ENCODE assay signal across 12 mouse cellular contexts in the genomic region with DNA sequence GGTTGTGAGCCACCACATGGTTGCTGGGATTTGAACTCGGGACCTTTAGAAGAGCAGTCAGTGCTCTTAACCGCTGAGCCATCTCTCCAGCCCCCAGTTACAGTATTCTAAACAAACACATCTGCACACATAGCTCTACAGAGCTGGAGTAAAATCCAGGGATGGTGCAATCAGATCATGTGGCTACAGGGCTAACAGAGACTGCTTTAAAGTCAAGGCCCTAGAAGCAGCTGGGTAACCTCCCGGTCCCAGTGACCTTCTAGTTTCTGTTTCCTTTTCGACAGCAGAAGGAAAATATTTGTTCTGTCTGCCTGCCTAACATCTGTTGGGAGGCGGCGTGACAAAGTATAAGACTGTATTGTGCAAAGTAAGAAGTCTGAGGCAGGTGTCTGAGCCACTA. TPM values are rescaled to one million over a fixed set of nuclear protein-coding genes. Genes with fewer than 3 reads are reported as not detected.
DNase-seq lines count a peak whose midpoint lies in the region; ATAC-seq and TF ChIP-seq lines count a peak whose summit lies in the region.
"Had no signal": no experiment of that assay in that cellular context is flagged by ENCODE, and none has a peak within 500 bp of the region (broad histone marks: within the 10 kb centered on the region; RNA-seq: fewer than 3 reads in every experiment).

No protein-coding gene starts in this region.

- H3K4me2 ChIP-seq in liver, embryonic 16.5 days (ENCODE audit: low read depth, low read length): no peak overlapping the region
- no peak overlapping the region for H3K4me2 ChIP-seq in forebrain, embryonic 15.5 days (replicated peaks)
- H3K4me2 ChIP-seq: embryonic facial prominence, embryonic 12.5 days had no signal

- intact Hi-C loops in left cerebral cortex, postnatal 14 days (cut with DNase I): no loop called here

- no peaks in the 10 kb centered on the region for H3K9me3 ChIP-seq in MEL (replicated peaks; ENCODE audit: insufficient read depth, low read length)
- no peaks in the 10 kb centered on the region for H3K9me3 ChIP-seq in liver, embryonic 16.5 days (replicated peaks; ENCODE audit: control insufficient read depth, low read length)
- H3K9me3 ChIP-seq in forebrain, embryonic 15.5 days: no peaks in the 10 kb centered on the region
- H3K9me3 ChIP-seq: embryonic facial prominence, embryonic 12.5 days had no signal

- H3K4me1 ChIP-seq in MEL (ENCODE audit: control insufficient read depth in 1 of 2, insufficient read depth in 2 of 2, low read length in 2 of 2): peaks cover 13 to 19% of the 10 kb centered on the region in 2 experiments
- H3K4me1 ChIP-seq in bone marrow macrophage, adult 2 months (ENCODE audit: control insufficient read depth, insufficient read depth, low read length): peaks cover 23% of the 10 kb centered on the region
- peaks cover 37% of the 10 kb centered on the region for H3K4me1 ChIP-seq in liver, embryonic 16.5 days (ENCODE audit: control insufficient read depth, low read depth, low read length)
- H3K4me1 ChIP-seq in forebrain, embryonic 15.5 days: no peaks in the 10 kb centered on the region
- H3K4me1 ChIP-seq: embryonic facial prominence, embryonic 12.5 days had no signal

- WGBS in liver, embryonic 16.5 days (ENCODE audit: insufficient replicate concordance): 79% methylated on average over 6 of the region's 6 CpGs
- 89% methylated on average over 6 of the region's 6 CpGs for WGBS in forebrain, embryonic 15.5 days

- no peak overlapping the region for H3K27ac ChIP-seq in MEL (ENCODE audit: control insufficient read depth, low read depth, low read length)
- H3K27ac ChIP-seq in bone marrow macrophage, adult 2 months (ENCODE audit: insufficient read depth, low read depth, low read length): peak overlapping the region; percentile 35; the same call in 1 of the 2 replicates
- H3K27ac ChIP-seq in liver, embryonic 16.5 days (ENCODE audit: low read length): peak overlapping the region; percentile 22
- H3K27ac ChIP-seq in forebrain, embryonic 15.5 days (replicated peaks): no peak overlapping the region
- H3K27ac ChIP-seq: embryonic facial prominence, embryonic 12.5 days; liver, embryonic 14.5 days had no signal

- H3K79me2 ChIP-seq in MEL (ENCODE audit: control insufficient read depth, insufficient read depth, low read length, poor library complexity): peaks cover 15% of the 10 kb centered on the region

- no peaks in the 10 kb centered on the region for H3K27me3 ChIP-seq in MEL (ENCODE audit: control insufficient read depth in 1 of 2, insufficient read depth in 2 of 2, low read length in 2 of 2)
- no peaks in the 10 kb centered on the region for H3K27me3 ChIP-seq in liver, embryonic 16.5 days (ENCODE audit: control insufficient read depth, insufficient read depth, low read depth, low read length)
- H3K27me3 ChIP-seq in forebrain, embryonic 15.5 days: no peaks in the 10 kb centered on the region
- H3K27me3 ChIP-seq: embryonic facial prominence, embryonic 12.5 days had no signal

- TF ChIP-seq POLR2A in MEL (IDR thresholded peaks at IDR 0.05; ENCODE audit: control insufficient read depth in 1 of 2, insufficient read depth in 1 of 2, low read depth in 1 of 2, low read length in 2 of 2, poor library complexity in 1 of 2): no peak
- TF ChIP-seq POLR2A in bone marrow macrophage, adult 2 months (IDR thresholded peaks at IDR 0.05; ENCODE audit: borderline replicate concordance, low read depth, low read length): no peak

- no peak overlapping the region for H3K4me3 ChIP-seq in MEL (ENCODE audit: control insufficient read depth in 1 of 2, insufficient read depth in 1 of 2, low read depth in 2 of 2, low read length in 2 of 2)
- no peak overlapping the region for H3K4me3 ChIP-seq in bone marrow macrophage, adult 2 months (ENCODE audit: insufficient read depth, low read length)
- no peak overlapping the region for H3K4me3 ChIP-seq in liver, embryonic 16.5 days (ENCODE audit: low read depth, low read length)
- no peak overlapping the region for H3K4me3 ChIP-seq in forebrain, embryonic 15.5 days
- H3K4me3 ChIP-seq: embryonic facial prominence, embryonic 12.5 days had no signal

- TF ChIP-seq CTCF in MEL (IDR thresholded peaks at IDR 0.05 in 2 of 3, conservative IDR thresholded peaks at IDR 0.05 in 1 of 3; ENCODE audit: control insufficient read depth in 1 of 3, insufficient read depth in 1 of 3, low read depth in 2 of 3, low read length in 3 of 3, poor library complexity in 1 of 3, severe bottlenecking in 1 of 3): no peak
- no peak for TF ChIP-seq CTCF in bone marrow macrophage, adult 2 months (IDR thresholded peaks at IDR 0.05; ENCODE audit: low read depth, low read length)

- H3K36me3 ChIP-seq in MEL (ENCODE audit: control insufficient read depth in 1 of 2, insufficient read depth in 2 of 2, low read length in 2 of 2): peaks cover 24 to 47% of the 10 kb centered on the region in 2 experiments
- H3K36me3 ChIP-seq in liver, embryonic 16.5 days (ENCODE audit: control insufficient read depth, insufficient read depth): peaks cover 63% of the 10 kb centered on the region
- H3K36me3 ChIP-seq in forebrain, embryonic 15.5 days: no peaks in the 10 kb centered on the region
- H3K36me3 ChIP-seq: embryonic facial prominence, embryonic 12.5 days had no signal

- TF ChIP-seq EP300 in MEL (IDR thresholded peaks at IDR 0.05; ENCODE audit: low read depth in 1 of 2, low read length in 2 of 2): no peak

- no peak for TF ChIP-seq RAD21 in MEL (IDR thresholded peaks at IDR 0.05; ENCODE audit: low read depth, low read length)

- peak; percentile 29 for DNase-seq in kidney, adult 9 months
- no peak for DNase-seq in kidney, postnatal 4 days
- DNase-seq in MEL (ENCODE audit: low read depth, low spot score): no peak
- DNase-seq in left cerebral cortex, postnatal 14 days (ENCODE audit: low spot score in 2 of 2): no peak
- DNase-seq in cerebellum, postnatal 25 days: no peak
- DNase-seq: right cerebral cortex, adult 18-20 months; thymus, postnatal 14 days had no signal

- ATAC-seq in liver, embryonic 16.5 days (ENCODE audit: low read depth): peak; percentile 44
- no peak for ATAC-seq in forebrain, embryonic 15.5 days (replicated peaks)

- H3K9ac ChIP-seq in MEL (ENCODE audit: control insufficient read depth, low read depth, low read length, poor library complexity, severe bottlenecking): no peak overlapping the region
- H3K9ac ChIP-seq in liver, embryonic 16.5 days (ENCODE audit: low read depth, low read length): no peak overlapping the region
- H3K9ac ChIP-seq in forebrain, embryonic 15.5 days (replicated peaks): no peak overlapping the region
- H3K9ac ChIP-seq: embryonic facial prominence, embryonic 12.5 days; liver, embryonic 14.5 days had no signal

TF ChIP-seq in MEL, 35 proteins besides CTCF, POLR2A, EP300 and RAD21:
- TF ChIP-seq UBTF (IDR thresholded peaks at IDR 0.05; ENCODE audit: borderline replicate concordance, insufficient read depth, low read depth, low read length): no peak
- TF ChIP-seq TBP (IDR thresholded peaks at IDR 0.05; ENCODE audit: low read depth, low read length): 0 out of 2 replicates have a peak, but pooled peaks have one; percentile 18

RNA-seq across cellular contexts. Expression of a gene that starts 16.5 kb away (rescaled TPM):
- 66.6 and 88.1 TPM in 2 replicates for total RNA-seq in MEL (2012; rRNA removed)
- 10 to 100 TPM; 68.3 to 71.0 TPM for polyA plus RNA-seq in MEL (2012; ENCODE audit: insufficient read depth in 1 of 2, insufficient read length in 2 of 2, low read depth in 1 of 2, low replicate concordance in 2 of 2, missing spikeins in 1 of 2)
- 76.7 and 83.5 TPM in 2 replicates for polyA plus RNA-seq in bone marrow macrophage, adult 2 months (2012; ENCODE audit: insufficient read depth, insufficient read length, missing spikeins)
- polyA plus RNA-seq in liver, embryonic 16.5 days (2015; fragmentation: Nextera tagmentation; extraction: Ambion mirVana): 21.4 and 22.3 TPM in 2 replicates
- polyA plus RNA-seq in forebrain, embryonic 15.5 days (2015; fragmentation: Nextera tagmentation; extraction: Ambion mirVana): 0.61 and 0.89 TPM in 2 replicates
- 1 to 10 TPM; 2.7 to 2.9 TPM for total RNA-seq in left cerebral cortex, postnatal 14 days (2021)

RNA-seq across cellular contexts. Expression of a gene that starts 38.9 kb away (rescaled TPM):
- total RNA-seq in MEL (2012; rRNA removed): 1.8 and 2.0 TPM in 2 replicates
- 1 to 10 TPM in 1 of 2 experiments, not detected in 1; 5.8 TPM for polyA plus RNA-seq in MEL (2012; ENCODE audit: insufficient read depth in 1 of 2, insufficient read length in 2 of 2, low read depth in 1 of 2, low replicate concordance in 2 of 2, missing spikeins in 1 of 2)
- 0.32 and 0.39 TPM in 2 replicates for polyA plus RNA-seq in bone marrow macrophage, adult 2 months (2012; ENCODE audit: insufficient read depth, insufficient read length, missing spikeins)
- 1.1 and 1.4 TPM in 2 replicates for polyA plus RNA-seq in liver, embryonic 16.5 days (2015; fragmentation: Nextera tagmentation; extraction: Ambion mirVana)
- 6.6 and 6.8 TPM in 2 replicates for polyA plus RNA-seq in forebrain, embryonic 15.5 days (2015; fragmentation: Nextera tagmentation; extraction: Ambion mirVana)
- 1 to 10 TPM; 2.4 to 2.6 TPM for total RNA-seq in left cerebral cortex, postnatal 14 days (2021)

RNA-seq across cellular contexts. Expression of a gene that starts 43.3 kb away (rescaled TPM):
- 1.3 and 1.4 TPM in 2 replicates for total RNA-seq in MEL (2012; rRNA removed)
- polyA plus RNA-seq in MEL (2012; ENCODE audit: insufficient read depth in 1 of 2, insufficient read length in 2 of 2, low read depth in 1 of 2, low replicate concordance in 2 of 2, missing spikeins in 1 of 2): 1 to 10 TPM in 1 of 2 experiments, not detected in 1; 2.1 TPM
- 0.32 and 1.7 TPM in 2 replicates for polyA plus RNA-seq in bone marrow macrophage, adult 2 months (2012; ENCODE audit: insufficient read depth, insufficient read length, missing spikeins)
- polyA plus RNA-seq in liver, embryonic 16.5 days (2015; fragmentation: Nextera tagmentation; extraction: Ambion mirVana): 0.22 and 0.42 TPM in 2 replicates
- polyA plus RNA-seq in forebrain, embryonic 15.5 days (2015; fragmentation: Nextera tagmentation; extraction: Ambion mirVana): 7.7 and 8.9 TPM in 2 replicates
- 10 to 100 TPM in 1 of 2 experiments, 1 to 10 TPM in 1; 8.6 to 10.6 TPM for total RNA-seq in left cerebral cortex, postnatal 14 days (2021)

Comparison
In these comparisons a context has a peak if more than half of its experiments do, and no peak if none do; other contexts are left out.
1. H3K27ac ChIP-seq: peak in bone marrow macrophage, adult 2 months (single experiment) and liver, embryonic 16.5 days (single experiment); none in MEL (single experiment) and forebrain, embryonic 15.5 days (single experiment).
2. RNA of a gene that starts 16.5 kb away (polyA plus RNA-seq): 76.7 to 83.5 TPM in bone marrow macrophage, adult 2 months, 68.3 to 71.0 TPM in MEL and 21.4 to 22.3 TPM in liver, embryonic 16.5 days; 0.61 to 0.89 TPM in forebrain, embryonic 15.5 days; every median in the first group is over 10 times any median in the second.